Mouse (Mus musculus): ENCODE measurements around the gene Tmem131. TPM values are rescaled to one million over a fixed set of nuclear protein-coding genes. Genes with fewer than 3 reads are reported as not detected.

Tmem131 gene
- polyA plus RNA-seq, 1 experiment from 2014 or later: 23.1 TPM

DNA sequence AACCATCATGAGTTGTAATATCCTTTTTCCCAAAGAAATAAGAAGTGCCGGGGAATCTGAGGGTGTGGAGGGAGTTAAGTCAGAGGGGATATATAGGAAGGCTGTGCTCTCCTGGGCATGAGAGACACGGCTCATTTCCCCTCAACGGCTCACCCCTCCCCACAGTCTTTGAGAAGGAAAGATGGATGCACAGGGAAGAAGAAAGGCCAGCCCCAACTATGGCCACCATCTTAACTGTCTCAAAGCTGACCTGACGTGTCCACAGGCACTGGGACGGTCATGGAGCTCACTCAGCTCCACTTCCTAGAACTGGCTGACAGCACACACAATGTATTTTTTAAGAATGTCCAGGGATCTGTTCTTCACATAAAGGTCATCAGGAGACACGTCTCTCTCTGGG, 91.4 kb downstream of the Tmem131 start:
- no peaks in the 10 kb centered on the region for H3K36me3 ChIP-seq (ENCODE audit: control insufficient read depth, insufficient read depth, low read length)
- H3K4me1 ChIP-seq (ENCODE audit: control insufficient read depth, insufficient read depth, low read length): no peaks in the 10 kb centered on the region
- H3K4me2 ChIP-seq (ENCODE audit: low read length): no peak overlapping the region
- H3K4me3 ChIP-seq (replicated peaks; ENCODE audit: low read depth, low read length): no peak overlapping the region
- ATAC-seq (ENCODE audit: low FRiP score, low TSS enrichment) (no peak), DNase-seq (no peak)
- no peak overlapping the region for H3K27ac ChIP-seq (replicated peaks; ENCODE audit: low read depth, low read length)
- H3K9me3 ChIP-seq (ENCODE audit: control insufficient read depth, low read length): no peaks in the 10 kb centered on the region
- H3K9ac ChIP-seq (replicated peaks; ENCODE audit: low read length): no peak overlapping the region
- WGBS: 82% methylated on average over 6 of the region's 6 CpGs
- no peaks in the 10 kb centered on the region for H3K27me3 ChIP-seq (ENCODE audit: control insufficient read depth, insufficient read depth, low read length)

- DNase-seq: no peak
- Histone ChIP-seq H3K27ac (replicated peaks; ENCODE audit: low read depth, low read length) (no peak overlapping the region), H3K9me3 (ENCODE audit: control insufficient read depth, low read length) (no peaks in the 10 kb centered on the region), H3K4me1 (ENCODE audit: control insufficient read depth, insufficient read depth, low read length) (no peaks in the 10 kb centered on the region), H3K9ac (replicated peaks; ENCODE audit: low read length) (no peak overlapping the region), H3K36me3 (ENCODE audit: control insufficient read depth, insufficient read depth, low read length) (no peaks in the 10 kb centered on the region), H3K27me3 (ENCODE audit: control insufficient read depth, insufficient read depth, low read length) (no peaks in the 10 kb centered on the region), H3K4me2 (ENCODE audit: low read length) (no peak overlapping the region), H3K4me3 (replicated peaks; ENCODE audit: low read depth, low read length) (no peak overlapping the region)
- WGBS: 83% methylated on average over 4 of the region's 4 CpGs
- no peak for ATAC-seq (ENCODE audit: low FRiP score, low TSS enrichment)
These were observed 92.1 kb downstream of the Tmem131 start for GRCm38 (mm10) chr1:36851392-36851791.

DNA sequence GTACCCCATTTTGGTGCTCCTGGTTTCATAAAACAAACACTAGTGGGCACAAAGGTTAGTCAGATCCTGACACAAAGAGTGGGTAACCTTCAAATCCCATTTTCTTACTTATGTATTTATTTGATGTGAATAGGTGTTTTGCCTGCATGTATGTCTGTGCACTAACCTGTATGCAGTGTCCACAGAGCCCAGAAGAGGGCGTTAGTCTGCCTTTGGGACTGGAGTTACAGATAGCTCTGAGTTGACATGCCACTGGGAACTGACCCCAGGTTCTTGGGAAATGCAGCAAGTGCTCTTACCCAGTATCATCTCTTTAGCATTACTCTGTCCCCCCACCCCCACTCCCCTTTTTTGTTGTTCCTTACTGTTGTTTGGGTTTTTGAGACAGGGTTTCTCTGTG, 95.4 kb downstream of the Tmem131 start:
- no peaks in the 10 kb centered on the region for H3K4me1 ChIP-seq (ENCODE audit: control insufficient read depth, insufficient read depth, low read length)
- ATAC-seq (ENCODE audit: low FRiP score, low TSS enrichment) (no peak), DNase-seq (no peak)
- H3K27ac ChIP-seq (replicated peaks; ENCODE audit: low read depth, low read length): no peak overlapping the region
- H3K9ac ChIP-seq (replicated peaks; ENCODE audit: low read length): no peak overlapping the region
- no peaks in the 10 kb centered on the region for H3K27me3 ChIP-seq (ENCODE audit: control insufficient read depth, insufficient read depth, low read length)
- no peaks in the 10 kb centered on the region for H3K9me3 ChIP-seq (ENCODE audit: control insufficient read depth, low read length)
- WGBS: 81% methylated on average over 1 of the region's 1 CpGs
- H3K36me3 ChIP-seq (ENCODE audit: control insufficient read depth, insufficient read depth, low read length): no peaks in the 10 kb centered on the region
- no peak overlapping the region for H3K4me3 ChIP-seq (replicated peaks; ENCODE audit: low read depth, low read length)
- H3K4me2 ChIP-seq (ENCODE audit: low read length): no peak overlapping the region

DNA sequence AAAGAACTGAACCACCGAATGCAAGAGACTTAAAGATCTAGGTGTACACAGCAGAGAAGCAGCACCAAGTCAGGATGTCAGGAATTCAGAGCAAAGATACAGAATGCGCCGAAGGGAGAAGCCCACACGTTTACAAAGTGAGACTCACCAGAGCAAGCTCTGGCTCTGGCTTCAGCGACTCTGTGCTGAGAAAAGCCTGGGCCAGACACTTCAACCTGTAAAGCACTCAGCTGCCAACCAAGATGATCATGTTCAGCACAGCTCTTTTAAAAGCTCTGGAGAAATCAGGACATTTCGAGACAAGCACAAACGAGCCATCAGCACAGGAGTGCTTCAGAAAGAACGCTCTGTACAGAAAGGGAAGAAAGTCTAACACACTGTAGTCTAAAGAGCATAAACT, 96.2 kb downstream of the Tmem131 start:
- Histone ChIP-seq H3K27me3 (ENCODE audit: control insufficient read depth, insufficient read depth, low read length) (no peaks in the 10 kb centered on the region), H3K4me3 (replicated peaks; ENCODE audit: low read depth, low read length) (no peak overlapping the region), H3K36me3 (ENCODE audit: control insufficient read depth, insufficient read depth, low read length) (no peaks in the 10 kb centered on the region), H3K27ac (replicated peaks; ENCODE audit: low read depth, low read length) (no peak overlapping the region), H3K4me1 (ENCODE audit: control insufficient read depth, insufficient read depth, low read length) (no peaks in the 10 kb centered on the region), H3K9me3 (ENCODE audit: control insufficient read depth, low read length) (no peaks in the 10 kb centered on the region), H3K9ac (replicated peaks; ENCODE audit: low read length) (no peak overlapping the region), H3K4me2 (ENCODE audit: low read length) (no peak overlapping the region)
- 93% methylated on average over 8 of the region's 8 CpGs for WGBS
- ATAC-seq (ENCODE audit: low FRiP score, low TSS enrichment): no peak
- DNase-seq: no peak

DNA sequence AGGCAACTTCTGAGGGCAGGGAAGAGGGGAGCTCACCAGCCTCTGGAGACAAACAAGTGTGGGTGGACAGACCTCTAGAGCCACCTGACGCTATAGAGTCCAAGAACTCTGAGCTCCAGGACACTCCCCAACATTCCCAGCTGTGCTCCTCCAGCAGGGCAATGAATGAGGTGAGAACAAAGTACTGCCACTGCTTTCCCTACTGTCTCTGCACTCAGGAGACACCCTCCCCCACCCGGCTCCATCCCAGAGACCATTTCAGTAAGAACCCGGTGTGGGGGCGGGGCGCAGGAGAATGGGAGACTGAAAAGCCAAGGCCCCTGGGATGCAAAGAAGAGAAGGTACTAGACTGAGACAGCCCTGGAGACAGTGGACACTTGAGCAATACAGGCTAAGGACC, 98.4 kb downstream of the Tmem131 start:
- H3K4me2 ChIP-seq (ENCODE audit: low read length): no peak overlapping the region

DNA sequence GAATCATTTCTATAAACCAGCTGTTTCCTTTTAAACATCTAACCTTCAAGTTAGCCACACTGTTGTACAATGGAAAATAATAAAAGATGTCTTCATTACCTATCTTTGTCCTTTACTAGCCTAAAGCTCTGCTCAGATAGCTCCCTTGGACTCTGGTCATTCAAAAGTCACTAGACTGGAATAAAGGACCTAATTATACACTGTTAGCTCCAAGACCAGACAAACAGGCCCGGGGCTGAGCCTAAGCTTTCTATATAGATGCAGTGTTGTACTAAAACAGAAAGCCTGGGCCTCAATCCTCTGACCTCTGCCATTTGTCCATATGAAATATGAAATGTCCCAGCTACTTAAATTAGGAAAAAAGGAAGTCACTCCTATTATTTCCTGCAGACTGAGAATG, 101.7 kb downstream of the Tmem131 start:
- ATAC-seq (ENCODE audit: low FRiP score, low TSS enrichment) (no peak), DNase-seq (no peak)
- Histone ChIP-seq H3K27ac (replicated peaks; ENCODE audit: low read depth, low read length) (no peak overlapping the region), H3K27me3 (ENCODE audit: control insufficient read depth, insufficient read depth, low read length) (no peaks in the 10 kb centered on the region), H3K4me2 (ENCODE audit: low read length) (no peak overlapping the region), H3K9ac (replicated peaks; ENCODE audit: low read length) (no peak overlapping the region), H3K9me3 (ENCODE audit: control insufficient read depth, low read length) (no peaks in the 10 kb centered on the region), H3K36me3 (ENCODE audit: control insufficient read depth, insufficient read depth, low read length) (peaks cover 11% of the 10 kb centered on the region; the same call in 1 of the 2 replicates), H3K4me1 (ENCODE audit: control insufficient read depth, insufficient read depth, low read length) (no peaks in the 10 kb centered on the region), H3K4me3 (replicated peaks; ENCODE audit: low read depth, low read length) (no peak overlapping the region)
- WGBS: 44% methylated on average over 1 of the region's 1 CpGs

More for the DNA sequence above, 98.4 kb downstream of the Tmem131 start:
- DNase-seq (no peak), ATAC-seq (ENCODE audit: low FRiP score, low TSS enrichment) (no peak)
- WGBS: 38% methylated on average over 5 of the region's 5 CpGs
- H3K9ac ChIP-seq (replicated peaks; ENCODE audit: low read length): no peak overlapping the region
- no peak overlapping the region for H3K4me3 ChIP-seq (replicated peaks; ENCODE audit: low read depth, low read length)
- no peaks in the 10 kb centered on the region for H3K4me1 ChIP-seq (ENCODE audit: control insufficient read depth, insufficient read depth, low read length)
- no peaks in the 10 kb centered on the region for H3K27me3 ChIP-seq (ENCODE audit: control insufficient read depth, insufficient read depth, low read length)
- H3K27ac ChIP-seq (replicated peaks; ENCODE audit: low read depth, low read length): no peak overlapping the region
- H3K9me3 ChIP-seq (ENCODE audit: control insufficient read depth, low read length): no peaks in the 10 kb centered on the region
- no peaks in the 10 kb centered on the region for H3K36me3 ChIP-seq (ENCODE audit: control insufficient read depth, insufficient read depth, low read length)

GRCm38 (mm10) chr1:36840959-36841358, 102.5 kb downstream of the Tmem131 start:
- Histone ChIP-seq H3K4me1 (ENCODE audit: control insufficient read depth, insufficient read depth, low read length) (no peaks in the 10 kb centered on the region), H3K36me3 (ENCODE audit: control insufficient read depth, insufficient read depth, low read length) (peaks cover 16% of the 10 kb centered on the region; the same call in 1 of the 2 replicates), H3K9me3 (ENCODE audit: control insufficient read depth, low read length) (no peaks in the 10 kb centered on the region), H3K27ac (replicated peaks; ENCODE audit: low read depth, low read length) (no peak overlapping the region), H3K4me2 (ENCODE audit: low read length) (no peak overlapping the region), H3K27me3 (ENCODE audit: control insufficient read depth, insufficient read depth, low read length) (no peaks in the 10 kb centered on the region), H3K9ac (replicated peaks; ENCODE audit: low read length) (no peak overlapping the region), H3K4me3 (replicated peaks; ENCODE audit: low read depth, low read length) (no peak overlapping the region)
- DNase-seq (no peak), ATAC-seq (ENCODE audit: low FRiP score, low TSS enrichment) (no peak)
- WGBS: 92% methylated on average over 2 of the region's 2 CpGs

DNA sequence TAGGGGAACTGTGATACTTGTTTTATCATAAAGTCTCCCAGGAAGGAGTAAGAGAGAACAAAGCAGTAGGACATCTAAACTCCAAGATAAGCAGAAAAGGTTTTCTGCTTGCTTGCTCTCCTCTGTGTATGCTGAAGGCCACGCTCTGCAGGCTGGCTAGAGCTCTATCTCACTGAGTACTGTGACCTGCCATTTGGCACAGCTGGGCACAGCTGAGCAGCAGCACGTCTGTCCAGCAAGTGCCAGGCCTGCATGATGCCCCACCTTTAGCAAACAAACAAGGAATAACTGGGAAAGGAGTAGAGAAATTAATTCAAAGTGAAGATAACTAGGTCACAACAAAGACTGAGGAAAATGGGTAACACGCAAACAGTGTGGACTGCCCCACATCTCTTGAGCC, 103.6 kb downstream of the Tmem131 start:
- Histone ChIP-seq H3K9me3 (ENCODE audit: control insufficient read depth, low read length) (no peaks in the 10 kb centered on the region), H3K27me3 (ENCODE audit: control insufficient read depth, insufficient read depth, low read length) (no peaks in the 10 kb centered on the region), H3K36me3 (ENCODE audit: control insufficient read depth, insufficient read depth, low read length) (peaks cover 21% of the 10 kb centered on the region; the same call in 1 of the 2 replicates), H3K4me2 (ENCODE audit: low read length) (no peak overlapping the region), H3K4me1 (ENCODE audit: control insufficient read depth, insufficient read depth, low read length) (no peaks in the 10 kb centered on the region), H3K4me3 (replicated peaks; ENCODE audit: low read depth, low read length) (no peak overlapping the region), H3K9ac (replicated peaks; ENCODE audit: low read length) (no peak overlapping the region), H3K27ac (replicated peaks; ENCODE audit: low read depth, low read length) (no peak overlapping the region)
- ATAC-seq (ENCODE audit: low FRiP score, low TSS enrichment) (no peak), DNase-seq (no peak)
- WGBS: 91% methylated on average over 3 of the region's 3 CpGs

GRCm38 (mm10) chr1:36836274-36836954, 107.1 kb downstream of the Tmem131 start:
- no peak for ATAC-seq (ENCODE audit: low FRiP score, low TSS enrichment)
- peaks cover 45% of the 10 kb centered on the region for H3K36me3 ChIP-seq (ENCODE audit: control insufficient read depth, insufficient read depth, low read length)
- WGBS: 69% methylated on average over 12 of the region's 12 CpGs

More at GRCm38 (mm10) chr1:36836274-36836954, 107.1 kb downstream of the Tmem131 start:
- H3K4me1 ChIP-seq (ENCODE audit: control insufficient read depth, insufficient read depth, low read length): no peaks in the 10 kb centered on the region
- no peak overlapping the region for H3K4me3 ChIP-seq (replicated peaks; ENCODE audit: low read depth, low read length)
- no peaks in the 10 kb centered on the region for H3K27me3 ChIP-seq (ENCODE audit: control insufficient read depth, insufficient read depth, low read length)
- DNase-seq: no peak
- H3K4me2 ChIP-seq (ENCODE audit: low read length): no peak overlapping the region
- no peak overlapping the region for H3K27ac ChIP-seq (replicated peaks; ENCODE audit: low read depth, low read length)
- no peaks in the 10 kb centered on the region for H3K9me3 ChIP-seq (ENCODE audit: control insufficient read depth, low read length)
- no peak overlapping the region for H3K9ac ChIP-seq (replicated peaks; ENCODE audit: low read length)
